Mouse (Mus musculus): ENCODE measurements around the gene Haus3.

DNA sequence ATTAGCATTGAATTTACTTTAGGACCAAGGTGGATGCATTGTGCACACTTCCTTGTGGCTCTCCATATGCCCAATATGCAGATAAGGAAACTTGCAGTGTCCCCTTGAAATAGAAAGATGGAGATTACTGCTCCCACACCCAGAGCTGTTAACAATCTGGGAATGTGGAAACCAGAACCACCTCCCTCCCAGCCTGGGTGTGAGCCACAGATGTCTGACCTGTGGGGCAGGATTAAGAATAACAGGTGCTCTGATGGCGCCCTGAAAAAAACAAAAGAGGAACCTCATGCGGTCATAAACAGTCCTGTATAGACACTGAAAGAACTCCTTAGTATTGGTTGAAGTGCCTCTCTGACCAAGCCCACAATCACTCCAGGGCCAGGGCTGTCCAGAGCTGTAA, 19.5 kb upstream of the Haus3 start:
- TF ChIP-seq POLR2A (IDR thresholded peaks at IDR 0.05; ENCODE audit: extremely low read depth, insufficient read depth, low read length) (no peak), CTCF (IDR thresholded peaks at IDR 0.05; ENCODE audit: extremely low read depth, insufficient read depth, low read length) (no peak)

All from cortical plate, adult 2 months (tissue).